Mouse (Mus musculus) lung, embryonic 15.5 days (tissue): Measurements from ENCODE around the gene Tas2r143. TPM values are rescaled to one million over a fixed set of nuclear protein-coding genes. Genes with fewer than 3 reads are reported as not detected.

ENCODE experiments used
- ATAC-seq: fragments of 200-750 bp; cut with Nextera tagmentation; 2 replicates; pipeline ENCODE4 v1.8.0; 2017; ENCODE audit warnings: moderate number of reproducible peaks, borderline replicate concordance; ENCODE audit not compliant: low FRiP score, low TSS enrichment; ENCODE audit errors: extremely low read depth
- H3K27ac ChIP-seq: fragments of 300-500 bp; sonication (generic); 2 replicates; pipeline ENCODE4 v1.5.1; 2015; ENCODE audit warnings: moderate library complexity, mild to moderate bottlenecking, inconsistent platforms
- H3K27me3 ChIP-seq: fragments of 300-500 bp; sonication (generic); 2 replicates; pipeline ENCODE4 v1.6.1; 2015; ENCODE audit warnings: inconsistent platforms
- H3K36me3 ChIP-seq: fragments of 300-500 bp; sonication (generic); 2 replicates; pipeline ENCODE4 v1.6.1; 2015; ENCODE audit warnings: inconsistent platforms
- H3K4me1 ChIP-seq: fragments of 300-500 bp; sonication (generic); 2 replicates; pipeline ENCODE4 v1.6.1; 2015; ENCODE audit warnings: inconsistent platforms
- H3K4me2 ChIP-seq: fragments of 300-500 bp; sonication (generic); 2 replicates; pipeline ENCODE4 v1.6.1; 2015; ENCODE audit warnings: inconsistent platforms, mild to moderate bottlenecking, moderate library complexity
- H3K4me3 ChIP-seq: fragments of 300-500 bp; sonication (generic); 2 replicates; pipeline ENCODE4 v1.5.1; 2015; ENCODE audit warnings: mild to moderate bottlenecking, inconsistent platforms
- H3K9ac ChIP-seq: fragments of 300-500 bp; sonication (generic); 2 replicates; pipeline ENCODE4 v1.6.1; 2015; ENCODE audit warnings: inconsistent platforms
- H3K9me3 ChIP-seq: fragments of 300-500 bp; sonication (generic); 2 replicates; pipeline ENCODE4 v1.6.1; 2016; ENCODE audit warnings: inconsistent platforms
- WGBS: fragments of 180-500 bp; shearing (Covaris S2); methylation state at CpG from one replicate; pipeline ENCODE4 v1.1.7; 2015; 5-methylcytosine and 5-hydroxymethylcytosine counted together
- polyA plus RNA-seq: library from polyadenylated mRNA; unstranded; fragments of >200 nt; fragmentation: Nextera tagmentation; extraction: Ambion mirVana; gene quantifications from 2 replicates; pipeline ENCODE4 v1.2.1, GENCODE M21; 2015

Tas2r143 gene
- polyA plus RNA-seq, 1 experiment from 2014 or later, result not detected

GRCm38 (mm10) chr6:42381221-42381620 is 18.8 kb upstream of the Tas2r143 start:
- H3K4me3 ChIP-seq, result no peak overlapping the region
- no peaks in the 10 kb centered on the region for H3K9me3 ChIP-seq
- H3K4me1 ChIP-seq, result peaks cover 20% of the 10 kb centered on the region
- no peak overlapping the region for H3K4me2 ChIP-seq
- H3K36me3 ChIP-seq, result no peaks in the 10 kb centered on the region
- no peak overlapping the region for H3K27ac ChIP-seq
- ATAC-seq, result no peak
- no peaks in the 10 kb centered on the region for H3K27me3 ChIP-seq
- WGBS, result 51% methylated on average over 2 of the region's 2 CpGs
- H3K9ac ChIP-seq, result no peak overlapping the region

GRCm38 (mm10) chr6:42381916-42382381 is 18.1 kb upstream of the Tas2r143 start:
- Histone ChIP-seq H3K9ac (no peak overlapping the region), H3K27me3 (no peaks in the 10 kb centered on the region), H3K4me2 (peak overlapping the region; percentile 18; the same call in 1 of the 2 replicates), H3K4me1 (peaks cover 16% of the 10 kb centered on the region), H3K4me3 (no peak overlapping the region), H3K36me3 (no peaks in the 10 kb centered on the region), H3K27ac (peak overlapping the region; percentile 77), H3K9me3 (no peaks in the 10 kb centered on the region)
- ATAC-seq, result peak; percentile 61
- WGBS, result 27% methylated on average over 9 of the region's 9 CpGs

GRCm38 (mm10) chr6:42383360-42383759 is 16.7 kb upstream of the Tas2r143 start:
- 90% methylated on average over 5 of the region's 5 CpGs for WGBS
- peaks cover 16% of the 10 kb centered on the region for H3K4me1 ChIP-seq
- H3K36me3 ChIP-seq, result no peaks in the 10 kb centered on the region
- no peak overlapping the region for H3K4me2 ChIP-seq
- ATAC-seq, result no peak
- H3K9me3 ChIP-seq, result no peaks in the 10 kb centered on the region
- H3K27ac ChIP-seq, result no peak overlapping the region
- no peak overlapping the region for H3K9ac ChIP-seq
- no peaks in the 10 kb centered on the region for H3K27me3 ChIP-seq
- no peak overlapping the region for H3K4me3 ChIP-seq

- Histone ChIP-seq H3K4me1 (peaks cover 16% of the 10 kb centered on the region), H3K4me3 (no peak overlapping the region), H3K27ac (no peak overlapping the region), H3K27me3 (no peaks in the 10 kb centered on the region), H3K9me3 (no peaks in the 10 kb centered on the region), H3K36me3 (no peaks in the 10 kb centered on the region), H3K4me2 (no peak overlapping the region), H3K9ac (no peak overlapping the region)
- no peak for ATAC-seq
- 57% methylated on average over 4 of the region's 4 CpGs for WGBS
Measured at GRCm38 (mm10) chr6:42385635-42386034, 14.4 kb upstream of the Tas2r143 start.

GRCm38 (mm10) chr6:42391796-42392330 is 8.2 kb upstream of the Tas2r143 start:
- H3K4me1 ChIP-seq, result peaks cover 17% of the 10 kb centered on the region
- H3K9ac ChIP-seq, result no peak overlapping the region
- H3K9me3 ChIP-seq, result no peaks in the 10 kb centered on the region
- no peak overlapping the region for H3K4me3 ChIP-seq
- H3K4me2 ChIP-seq, result no peak overlapping the region
- no peaks in the 10 kb centered on the region for H3K36me3 ChIP-seq
- 14% methylated on average over 2 of the region's 2 CpGs for WGBS
- ATAC-seq, result peak; percentile 60
- no peaks in the 10 kb centered on the region for H3K27me3 ChIP-seq
- H3K27ac ChIP-seq, result no peak overlapping the region; the same call in 1 of the 2 replicates

GRCm38 (mm10) chr6:42395960-42396809 is 3.9 kb upstream of the Tas2r143 start:
- Histone ChIP-seq H3K4me3 (no peak overlapping the region), H3K27ac (peak overlapping the region; percentile 84), H3K9me3 (no peaks in the 10 kb centered on the region), H3K4me2 (no peak overlapping the region), H3K4me1 (peaks cover 22% of the 10 kb centered on the region), H3K36me3 (no peaks in the 10 kb centered on the region), H3K9ac (no peak overlapping the region), H3K27me3 (no peaks in the 10 kb centered on the region)
- WGBS, result 22% methylated on average over 9 of the region's 9 CpGs
- ATAC-seq, result peak; percentile 93

GRCm38 (mm10) chr6:42397041-42397657 is 2.9 kb upstream of the Tas2r143 start:
- H3K9me3 ChIP-seq, result no peaks in the 10 kb centered on the region
- H3K27me3 ChIP-seq, result no peaks in the 10 kb centered on the region
- H3K4me2 ChIP-seq, result no peak overlapping the region
- 49% methylated on average over 3 of the region's 3 CpGs for WGBS
- peak overlapping the region; percentile 75 for H3K27ac ChIP-seq
- no peak; the same call in 1 of the 2 replicates for ATAC-seq
- H3K4me3 ChIP-seq, result no peak overlapping the region
- H3K36me3 ChIP-seq, result no peaks in the 10 kb centered on the region
- H3K4me1 ChIP-seq, result peaks cover 15% of the 10 kb centered on the region
- H3K9ac ChIP-seq, result no peak overlapping the region

- 77% methylated on average over 3 of the region's 3 CpGs for WGBS
- Histone ChIP-seq H3K9me3 (no peaks in the 10 kb centered on the region), H3K27me3 (no peaks in the 10 kb centered on the region), H3K27ac (no peak overlapping the region), H3K4me3 (no peak overlapping the region), H3K4me2 (no peak overlapping the region), H3K9ac (no peak overlapping the region), H3K36me3 (no peaks in the 10 kb centered on the region), H3K4me1 (peaks cover 14% of the 10 kb centered on the region)
- no peak for ATAC-seq
Measured at GRCm38 (mm10) chr6:42398285-42398684, 1.8 kb upstream of the Tas2r143 start.

GRCm38 (mm10) chr6:42398998-42399397 is 1.0 kb upstream of the Tas2r143 start:
- ATAC-seq, result no peak
- H3K36me3 ChIP-seq, result no peaks in the 10 kb centered on the region
- no peaks in the 10 kb centered on the region for H3K9me3 ChIP-seq
- no peaks in the 10 kb centered on the region for H3K27me3 ChIP-seq
- peaks cover 14% of the 10 kb centered on the region for H3K4me1 ChIP-seq
- H3K9ac ChIP-seq, result no peak overlapping the region
- H3K4me2 ChIP-seq, result no peak overlapping the region
- H3K27ac ChIP-seq, result no peak overlapping the region
- WGBS, result 90% methylated on average over 1 of the region's 1 CpGs
- no peak overlapping the region for H3K4me3 ChIP-seq

GRCm38 (mm10) chr6:42405134-42405533 is 5.1 kb downstream of the Tas2r143 start, which contains the start of gene Tas2r135:
Gene Tas2r135 (plus strand): TSS chr6:42405434.
- Histone ChIP-seq H3K9me3 (no peaks in the 10 kb centered on the region), H3K4me2 (no peak within 1 kb of the TSS), H3K9ac (no peak within 1 kb of the TSS), H3K4me1 (no peaks in the 10 kb centered on the region), H3K27me3 (no peaks in the 10 kb centered on the region), H3K36me3 (no peaks in the 10 kb centered on the region), H3K4me3 (no peak within 1 kb of the TSS), H3K27ac (no peak within 1 kb of the TSS)
- no peak for ATAC-seq
- 57% methylated on average over 2 of the region's 2 CpGs for WGBS

- Histone ChIP-seq H3K9ac (no peak overlapping the region), H3K27me3 (no peaks in the 10 kb centered on the region), H3K4me1 (no peaks in the 10 kb centered on the region), H3K9me3 (no peaks in the 10 kb centered on the region), H3K4me2 (no peak overlapping the region), H3K27ac (no peak overlapping the region), H3K4me3 (no peak overlapping the region), H3K36me3 (no peaks in the 10 kb centered on the region)
- no peak for ATAC-seq
- WGBS, result 83% methylated on average over 2 of the region's 2 CpGs
Measured at GRCm38 (mm10) chr6:42419443-42419842, 19.4 kb downstream of the Tas2r143 start.

GRCm38 (mm10) chr6:42421439-42421838 is 21.4 kb downstream of the Tas2r143 start:
- no peaks in the 10 kb centered on the region for H3K4me1 ChIP-seq
- H3K36me3 ChIP-seq, result no peaks in the 10 kb centered on the region
- no peak overlapping the region for H3K27ac ChIP-seq
- H3K9me3 ChIP-seq, result no peaks in the 10 kb centered on the region
- no peak overlapping the region for H3K9ac ChIP-seq
- H3K27me3 ChIP-seq, result no peaks in the 10 kb centered on the region
- no peak overlapping the region for H3K4me3 ChIP-seq
- 76% methylated on average over 2 of the region's 2 CpGs for WGBS
- no peak for ATAC-seq
- no peak overlapping the region for H3K4me2 ChIP-seq
